Mouse (Mus musculus) urinary bladder, postnatal 36 days (tissue): ENCODE data around the gene Rptor.

Experiments used
- DNase-seq, 2 experiments: peaks; one replicate each; pipeline ENCODE4 v3.0.0; 2022; ENCODE audit warnings: low spot score in 2 of 2, mixed read lengths in 1 of 2

The Rptor gene

DNA sequence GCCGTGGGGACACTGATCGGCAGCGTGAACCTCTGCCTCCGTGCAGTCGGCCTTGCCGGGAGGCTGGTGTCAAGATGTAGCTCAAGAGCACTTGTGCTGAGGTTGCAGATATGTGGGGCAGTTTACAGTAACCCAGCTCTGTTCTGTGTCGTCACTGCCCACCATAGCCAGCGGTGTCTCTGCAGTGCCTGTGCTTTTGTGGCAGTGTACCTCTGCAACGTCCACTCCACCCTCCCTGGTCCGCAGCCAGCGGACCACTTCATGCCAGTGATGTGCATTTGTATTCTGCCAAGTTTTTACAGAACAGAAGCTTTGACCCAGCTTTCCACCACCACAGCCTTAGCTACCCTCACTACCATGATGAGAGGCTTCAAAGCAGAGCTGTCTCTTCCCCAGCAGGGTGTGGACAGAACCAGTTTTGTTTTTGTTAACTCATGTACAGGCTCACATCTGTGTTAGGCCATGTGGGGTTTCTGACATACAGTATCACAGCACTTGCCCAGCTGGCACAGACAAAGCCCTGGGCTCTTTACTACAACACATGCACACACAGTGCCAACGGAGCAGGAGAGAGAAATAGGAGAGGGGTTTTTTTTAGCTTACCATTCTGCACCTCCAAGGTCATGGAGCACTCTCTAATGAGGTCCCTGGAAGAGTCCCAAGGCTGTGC, 182.1 kb downstream of the Rptor start:
- no peak for DNase-seq

DNA sequence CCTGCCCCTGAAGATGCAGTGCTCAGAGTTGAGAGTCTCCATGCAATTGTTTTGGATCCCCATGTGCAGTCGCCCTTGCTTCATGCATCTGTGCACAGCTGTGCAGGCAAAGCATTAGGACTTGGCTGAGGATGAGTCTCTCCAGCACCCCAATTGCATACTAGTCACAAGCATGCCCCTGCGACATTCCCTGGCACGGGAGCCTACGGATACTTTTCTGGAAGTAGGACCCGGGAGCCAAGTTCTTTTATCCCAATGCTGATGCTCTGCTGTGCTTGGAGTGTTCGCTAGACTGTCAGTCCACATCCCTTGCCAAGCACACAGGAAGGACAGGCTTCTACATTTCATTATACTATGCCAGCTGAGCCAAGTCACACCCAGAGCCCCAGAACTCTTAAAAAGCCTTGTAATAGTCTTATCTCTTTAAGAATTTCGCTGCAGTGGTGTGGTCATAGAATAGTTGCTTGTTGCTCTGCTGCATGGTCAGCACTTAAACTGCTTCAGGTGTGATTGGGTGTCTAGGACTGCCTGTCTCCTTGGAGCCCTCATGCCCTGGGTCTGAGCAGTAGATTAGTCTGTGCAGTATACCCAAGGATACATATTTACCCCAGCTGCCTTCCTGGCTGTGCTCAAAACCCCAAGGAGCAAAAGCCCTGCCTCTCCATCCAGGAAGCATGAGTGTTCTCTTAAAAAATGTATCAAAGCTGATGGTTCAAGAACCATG, 183.1 kb downstream of the Rptor start:
- no peak for DNase-seq

DNA sequence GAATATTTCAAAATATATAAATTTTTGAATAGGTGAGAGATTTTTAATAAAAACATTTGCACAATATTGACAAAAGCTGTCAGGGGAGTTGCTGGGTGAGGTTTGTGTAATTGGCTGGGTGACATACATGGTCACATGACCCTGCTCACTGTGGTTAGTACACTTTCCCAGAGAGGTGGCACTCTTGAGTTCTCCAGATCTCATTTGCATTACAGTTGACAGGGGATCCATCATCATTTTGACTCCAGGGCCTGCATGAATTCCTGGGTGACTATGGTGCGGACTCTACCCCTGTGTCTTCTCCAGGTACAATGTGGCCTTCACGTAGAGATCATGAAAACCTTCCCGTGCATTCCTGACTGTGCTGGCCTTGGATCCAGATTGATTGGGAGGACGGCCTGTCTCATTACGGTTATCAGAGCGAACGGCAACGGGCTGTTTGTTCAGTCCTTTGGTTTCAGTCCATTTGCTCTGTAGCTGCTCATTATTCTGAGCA, 183.7 kb downstream of the Rptor start:
- no peak for DNase-seq

DNA sequence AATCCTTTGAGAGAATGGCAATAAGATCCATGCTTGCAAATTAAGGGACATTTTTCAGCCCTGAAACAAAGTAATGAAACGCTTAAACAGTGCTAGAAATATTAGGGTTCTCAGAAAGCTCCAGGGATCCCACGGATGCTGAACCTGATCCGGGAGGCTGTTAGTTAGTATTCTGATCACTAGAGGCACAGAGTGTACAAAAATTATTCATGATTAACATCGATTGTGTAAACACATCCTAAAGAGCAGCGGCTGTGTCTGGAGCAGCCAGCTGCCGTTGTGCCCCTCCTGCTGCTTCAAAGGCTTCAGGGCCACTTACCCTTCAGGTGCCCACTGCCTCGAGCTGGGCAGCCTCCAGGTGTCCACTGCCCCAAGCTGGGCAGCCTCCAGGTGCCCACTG, 185.8 kb downstream of the Rptor start:
- no peak for DNase-seq

DNA sequence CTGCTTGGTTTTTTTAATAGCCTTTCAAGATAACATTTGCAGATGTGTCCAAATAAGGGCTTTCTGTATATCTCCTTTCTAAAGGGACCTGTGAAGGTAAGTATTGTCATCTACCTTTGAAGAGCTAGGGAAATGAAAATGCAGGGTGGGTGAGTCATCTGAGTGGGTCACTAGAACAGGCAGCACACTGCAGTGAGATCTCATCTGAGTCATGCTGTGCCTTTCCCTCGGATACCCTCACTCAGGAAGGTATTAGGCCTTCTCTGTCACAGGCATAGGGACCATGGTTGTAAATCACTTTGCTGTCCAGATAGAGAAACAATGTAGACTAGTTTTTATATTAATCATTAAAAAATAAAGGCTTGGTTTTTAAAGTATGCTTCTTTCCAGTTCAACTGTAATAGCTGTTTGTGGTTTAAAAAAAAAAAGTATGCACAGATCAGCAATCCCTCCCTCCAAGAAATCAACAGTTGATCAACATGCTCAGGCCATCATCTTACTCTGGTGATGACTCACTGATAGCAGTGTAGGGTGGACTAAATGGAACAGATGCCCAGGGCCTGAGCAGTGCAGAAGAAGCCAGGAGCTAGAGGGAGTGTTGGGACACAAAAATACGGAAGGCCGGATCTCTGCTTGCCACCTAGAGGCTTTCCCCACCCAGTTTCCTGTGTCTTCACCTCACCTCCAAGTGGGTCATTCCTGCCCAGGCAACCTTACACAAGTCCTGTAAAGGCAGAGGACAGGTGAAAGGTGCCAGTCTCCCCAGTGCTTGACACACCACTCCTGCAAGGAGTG, 186.4 kb downstream of the Rptor start:
- DNase-seq = no peak

DNA sequence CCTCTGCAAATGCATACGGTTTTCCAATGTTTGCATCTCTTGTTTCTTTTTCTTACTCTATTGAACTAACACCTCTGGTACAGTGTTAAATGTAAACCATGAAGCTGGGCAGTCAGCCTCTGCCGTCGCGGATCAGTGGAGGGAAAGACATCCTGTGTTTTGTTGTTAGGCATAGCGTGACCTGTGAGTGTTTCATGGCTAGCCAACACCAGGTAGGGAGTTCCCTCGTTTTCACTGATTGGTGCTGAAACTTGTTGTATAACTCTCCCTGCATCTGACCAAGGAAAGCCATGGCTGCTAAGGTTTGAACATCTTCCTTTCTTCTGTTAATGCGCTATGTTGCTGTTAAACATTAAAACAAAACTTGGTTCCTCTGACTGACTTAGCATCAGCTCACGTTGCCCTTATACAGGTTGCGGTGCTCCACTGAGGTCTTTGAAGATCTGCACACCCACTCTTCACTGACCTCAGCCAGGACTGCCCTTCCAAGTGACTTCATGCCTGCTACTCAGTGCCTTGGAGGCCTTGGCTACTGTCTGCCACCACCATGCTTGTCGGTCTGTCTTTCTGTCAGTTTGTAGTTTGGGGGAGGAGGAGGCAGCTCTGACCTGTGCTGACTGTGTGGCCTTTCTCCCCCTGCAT, 189.3 kb downstream of the Rptor start:
- no peak for DNase-seq

DNA sequence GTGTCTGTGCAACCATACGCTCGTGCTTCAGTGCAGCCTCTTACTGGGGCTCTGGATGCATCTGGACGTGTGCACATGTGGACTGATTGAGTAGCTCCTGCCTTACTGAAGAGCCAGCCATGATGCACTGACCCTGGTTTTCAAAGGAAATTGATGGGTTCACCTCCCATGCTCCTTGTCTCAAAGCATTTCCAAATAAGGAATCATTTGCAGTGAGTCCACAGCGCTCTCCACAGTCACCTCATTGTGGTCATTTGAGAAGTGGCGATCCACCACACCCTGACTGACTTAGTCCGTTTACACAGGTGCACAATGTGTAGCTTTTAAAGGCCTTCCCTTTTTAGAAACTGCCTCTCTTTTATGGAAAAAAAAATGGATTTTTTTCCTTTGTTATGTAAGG, 190.7 kb downstream of the Rptor start:
- no peak for DNase-seq

DNA sequence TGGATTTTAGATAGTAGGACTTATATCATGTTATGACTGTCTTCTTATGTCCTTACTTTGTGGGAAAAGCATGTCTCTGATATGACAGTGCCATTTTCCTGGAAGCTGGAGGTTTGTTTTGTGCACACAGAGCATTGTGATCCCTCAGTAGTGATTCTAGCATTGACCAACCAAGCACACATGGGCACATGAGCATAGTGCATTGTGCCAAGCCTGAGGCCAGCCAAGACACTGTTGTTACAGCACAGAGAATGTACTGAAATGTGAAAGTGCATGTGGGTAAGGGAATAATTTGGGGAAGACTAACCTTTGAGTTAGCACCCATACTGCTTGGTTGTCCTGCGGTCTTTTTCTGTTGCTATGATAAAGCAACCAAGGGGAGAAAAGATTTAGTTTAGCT, 191.3 kb downstream of the Rptor start:
- DNase-seq = no peak

DNA sequence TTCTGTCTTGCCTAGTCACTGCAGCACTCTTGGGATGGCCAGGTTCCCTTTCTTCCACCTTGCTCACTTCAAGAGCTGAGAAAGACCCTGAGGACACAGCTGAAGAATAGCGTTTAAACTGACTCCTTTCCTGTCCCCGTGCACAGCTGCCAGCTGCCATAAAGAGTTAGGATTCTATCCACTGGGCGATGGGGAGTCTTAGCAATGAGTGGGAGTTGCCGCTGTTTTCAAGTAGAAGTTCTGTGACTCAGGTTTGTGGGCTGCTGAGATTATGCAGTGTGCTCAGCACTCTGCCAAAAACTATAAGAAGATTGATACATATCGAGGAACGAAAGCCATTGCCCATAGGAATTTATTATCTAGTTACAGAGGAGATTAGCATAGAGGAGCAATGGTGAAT, 192.0 kb downstream of the Rptor start:
- no peak for DNase-seq

DNA sequence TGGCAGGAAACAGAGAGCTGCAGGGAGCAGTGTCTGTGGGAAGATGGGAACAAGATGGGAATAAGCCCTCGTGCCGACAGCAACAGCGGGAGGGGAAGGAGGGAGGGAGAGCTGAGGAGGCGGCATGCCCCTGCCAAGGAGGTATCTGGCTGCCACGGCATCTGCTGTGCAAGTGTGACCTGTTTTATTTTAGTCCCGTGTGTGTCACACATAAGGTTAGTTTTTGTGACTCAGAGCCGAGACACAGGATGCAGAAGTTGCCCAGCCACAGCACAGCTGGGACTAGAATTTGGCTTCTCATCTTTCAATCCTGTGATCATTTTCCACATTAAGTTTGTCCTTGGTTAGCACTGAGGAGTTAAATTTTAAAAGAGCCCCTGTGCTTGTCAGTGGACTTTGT, 193.7 kb downstream of the Rptor start:
- no peak for DNase-seq

DNA sequence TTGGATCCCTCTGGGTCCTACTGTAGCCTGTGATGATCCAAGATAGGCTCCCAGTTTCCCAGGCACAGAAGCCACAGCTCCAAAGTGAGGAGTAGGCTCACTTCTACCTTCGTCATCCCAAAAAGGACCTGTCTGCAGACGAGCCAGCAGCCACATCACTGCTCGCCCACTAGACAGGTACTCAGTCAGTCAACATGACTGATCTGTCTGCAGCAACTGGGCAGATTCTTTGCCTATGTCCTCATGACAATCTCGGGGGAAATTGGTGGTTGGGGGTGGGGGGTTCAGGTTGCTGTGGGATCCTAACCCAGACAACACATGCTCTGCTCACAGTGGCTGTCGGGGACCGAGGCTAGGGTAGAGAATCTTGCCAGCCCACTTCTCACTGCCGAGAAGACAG, 194.1 kb downstream of the Rptor start:
- no peak for DNase-seq

DNA sequence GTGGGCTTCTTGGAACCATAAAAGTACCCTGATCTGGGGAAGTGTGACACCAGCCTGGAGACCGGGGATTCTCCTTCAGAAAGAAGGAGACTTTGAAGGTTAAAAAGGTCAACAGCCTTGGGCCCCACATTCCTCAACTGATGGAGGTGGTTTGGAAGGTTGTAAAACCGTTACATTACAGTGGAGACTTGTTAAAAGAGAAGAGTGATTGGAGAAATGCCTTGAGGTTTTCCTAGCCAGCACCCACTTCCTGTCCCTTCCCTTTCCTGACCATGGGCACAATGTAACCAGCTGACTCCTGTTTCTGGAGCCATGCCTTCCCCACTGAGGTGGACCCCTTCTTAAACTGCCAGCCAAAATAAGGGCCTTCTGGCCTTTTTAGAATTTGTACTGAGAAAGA, 196.8 kb downstream of the Rptor start:
- no peak for DNase-seq

DNA sequence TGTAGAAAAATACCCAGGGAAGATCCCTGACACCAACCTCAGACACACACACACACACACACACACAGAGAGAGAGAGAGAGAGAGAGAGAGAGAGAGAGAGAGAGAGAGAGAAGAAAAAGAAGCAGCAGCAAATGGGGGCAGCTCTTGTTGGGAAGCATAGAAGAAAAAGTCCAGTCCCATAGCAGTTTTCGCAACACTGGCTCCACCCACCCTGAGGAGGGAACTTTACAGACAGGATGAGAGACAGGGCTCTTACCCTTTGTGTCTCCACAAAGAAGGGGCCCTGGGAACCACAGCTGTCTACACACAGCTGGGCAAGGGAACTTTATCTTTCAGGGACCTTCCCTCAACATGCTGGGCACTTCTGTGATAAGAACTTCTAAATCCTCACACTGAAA, 199.2 kb downstream of the Rptor start:
- peak in 1 of 2 experiments; percentile 37 for DNase-seq

DNA sequence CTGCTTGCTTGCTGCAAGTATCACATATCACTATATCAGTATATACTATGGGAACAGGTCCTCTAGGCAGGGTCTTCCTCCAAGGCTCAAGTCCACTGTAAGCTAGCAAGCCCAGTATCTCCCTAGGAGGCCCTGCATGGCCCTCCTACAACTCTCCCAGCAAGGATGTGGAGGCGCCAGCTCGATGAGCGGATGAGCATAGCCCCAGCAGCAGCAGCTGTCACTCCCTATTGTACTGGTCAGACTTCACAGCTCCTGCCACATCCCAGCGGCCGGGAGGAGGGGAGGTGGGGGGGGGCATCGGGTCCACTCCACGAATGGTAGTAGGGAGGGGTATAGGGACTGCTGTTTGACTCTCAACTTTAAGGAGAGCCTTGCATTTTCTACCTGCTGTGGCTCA, 200.2 kb downstream of the Rptor start:
- DNase-seq = no peak

DNA sequence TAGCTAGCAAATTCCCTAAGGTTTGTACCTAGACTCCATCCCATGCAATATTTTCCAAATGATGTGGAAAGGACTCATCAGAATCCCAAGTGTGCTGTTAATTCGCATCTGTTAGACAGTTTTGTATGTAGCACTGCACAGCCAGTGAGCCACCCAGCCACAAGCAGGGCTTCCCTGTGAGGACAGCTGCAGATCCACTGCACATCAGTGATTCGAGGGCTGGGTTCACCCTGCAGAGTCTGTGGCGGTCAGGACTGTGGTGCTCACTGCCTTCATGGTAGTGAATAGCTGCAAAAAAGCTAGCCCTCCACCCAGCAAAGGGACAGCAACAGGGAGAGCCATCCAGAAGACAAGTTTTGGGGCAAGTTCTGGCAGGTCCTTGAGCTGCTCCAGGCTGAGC, 201.7 kb downstream of the Rptor start:
- no peak for DNase-seq

DNA sequence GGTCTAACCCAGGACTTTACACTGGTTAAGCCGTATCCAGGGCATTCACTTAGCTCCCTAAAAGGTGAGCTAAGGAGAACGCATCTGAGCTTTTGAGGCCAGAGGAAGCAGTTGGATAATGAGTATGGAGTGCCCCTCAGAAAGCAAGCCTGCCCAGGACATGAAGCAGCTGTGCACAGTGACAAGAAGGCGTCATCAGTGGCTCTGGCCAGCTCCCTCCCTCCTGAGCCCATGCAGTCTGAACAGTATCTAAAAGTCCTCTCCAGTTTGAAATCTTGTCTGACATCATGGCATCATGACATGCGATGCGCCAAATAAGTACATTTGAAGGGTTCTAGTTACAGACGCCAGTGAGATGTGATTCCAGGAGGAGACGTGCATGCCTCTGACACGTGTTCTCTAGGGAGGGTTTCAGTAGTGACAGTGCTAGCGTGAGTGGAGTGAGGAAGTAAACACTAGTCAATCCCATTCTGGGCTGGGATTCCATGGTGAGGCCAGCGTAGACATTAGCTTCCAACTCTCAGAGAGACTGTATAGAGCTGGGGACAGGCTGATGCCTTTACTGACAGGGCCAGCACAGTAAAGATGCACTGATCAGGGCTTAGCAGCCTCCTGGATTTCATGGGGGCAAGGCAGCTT, 202.5 kb downstream of the Rptor start:
- DNase-seq = no peak

DNA sequence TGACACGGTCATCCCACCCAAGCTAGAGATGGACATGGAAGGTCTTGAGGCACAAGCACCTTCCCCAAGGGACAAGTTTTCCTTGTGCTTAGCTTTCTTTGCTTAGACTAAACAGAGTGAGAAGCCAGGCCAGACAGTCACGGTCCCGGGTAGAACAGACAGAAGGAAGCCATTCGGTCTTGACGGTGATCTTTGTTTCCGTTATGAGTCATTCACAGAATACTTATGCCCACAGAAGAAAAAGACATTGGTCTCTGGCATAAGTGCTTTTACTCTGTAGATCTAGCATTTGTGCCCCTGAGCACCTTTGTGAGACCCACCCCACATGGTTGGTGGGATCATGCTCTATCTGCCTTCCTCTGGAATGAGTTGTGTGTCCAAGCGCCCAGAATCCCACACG, 203.8 kb downstream of the Rptor start:
- no peak for DNase-seq

DNA sequence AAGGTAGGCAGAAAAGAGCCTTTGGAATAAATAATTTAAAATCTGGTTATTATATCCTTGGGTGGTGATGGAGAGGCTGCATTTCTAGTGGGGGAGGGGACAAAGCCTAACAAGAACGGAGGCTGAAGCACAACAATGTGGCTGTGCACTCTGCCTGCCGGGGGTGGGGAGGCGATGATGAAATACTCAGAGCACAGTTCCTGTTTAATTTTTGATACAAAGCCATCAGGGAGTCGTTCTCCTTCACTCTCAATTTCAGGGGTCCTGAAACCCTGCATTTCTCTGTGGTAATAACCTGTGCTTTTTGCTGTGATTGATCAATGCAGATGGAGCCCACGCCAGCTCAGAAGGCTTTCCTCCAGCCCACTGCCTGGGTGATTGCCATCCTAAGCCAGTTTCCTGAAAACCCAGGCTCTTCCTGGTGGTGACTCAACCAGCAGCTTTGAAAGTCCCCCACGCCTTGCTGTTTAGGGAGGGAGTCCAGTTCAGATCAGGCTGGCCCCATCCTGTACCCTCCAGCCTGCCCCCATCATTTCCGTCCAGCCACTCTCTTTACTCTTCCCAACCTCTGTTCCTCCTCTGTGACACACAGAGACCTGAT, 204.8 kb downstream of the Rptor start:
- no peak for DNase-seq

DNA sequence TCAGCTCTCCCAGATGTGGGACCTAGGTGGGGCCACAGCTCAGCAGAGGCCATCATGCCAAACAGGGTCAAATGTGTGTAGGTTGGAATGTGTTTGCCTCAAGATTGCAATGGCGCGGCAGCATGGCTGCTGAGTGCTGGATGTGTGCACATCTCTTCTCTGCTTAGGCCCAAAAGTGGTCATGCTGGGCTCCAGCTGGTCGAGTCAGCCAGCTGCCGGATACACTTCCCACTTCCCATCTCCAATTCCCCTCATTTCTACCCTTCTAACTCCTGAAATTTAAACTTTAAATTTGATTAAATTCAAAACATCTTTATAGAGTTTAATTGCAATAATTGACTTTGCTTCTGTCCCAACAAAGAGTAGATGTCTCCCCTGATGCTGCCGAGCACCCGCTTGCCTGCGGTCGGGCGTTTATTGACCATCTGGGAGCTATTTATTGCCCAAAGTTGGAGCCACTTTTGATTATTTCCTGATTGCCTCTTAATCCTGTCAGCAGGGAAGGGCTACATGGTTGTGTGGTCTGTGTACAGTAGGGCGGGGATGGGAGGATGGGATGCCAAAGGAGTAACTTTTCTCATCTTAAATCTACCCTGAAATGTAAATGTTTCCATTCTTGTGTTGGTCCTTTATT, 206.1 kb downstream of the Rptor start:
- no peak for DNase-seq

DNA sequence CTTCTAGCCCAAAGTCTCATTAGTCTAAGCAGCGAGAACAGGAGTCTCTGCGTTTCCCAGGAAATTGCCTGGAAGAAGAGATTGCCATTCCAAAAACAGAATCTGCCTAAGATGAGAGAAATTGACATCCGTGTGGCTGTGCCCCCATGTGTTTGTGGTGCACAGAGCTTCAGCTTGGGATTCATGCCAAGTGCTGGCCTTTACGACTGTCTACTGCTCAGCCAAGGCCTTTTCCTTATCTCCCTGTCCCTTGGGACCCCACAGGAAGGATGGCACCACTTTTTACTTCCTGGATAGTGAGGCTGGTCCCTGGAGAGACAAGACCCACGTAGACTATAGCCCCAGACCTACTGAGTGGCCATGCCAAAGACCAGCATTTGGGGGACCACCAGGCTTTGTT, 206.6 kb downstream of the Rptor start:
- DNase-seq = no peak

DNA sequence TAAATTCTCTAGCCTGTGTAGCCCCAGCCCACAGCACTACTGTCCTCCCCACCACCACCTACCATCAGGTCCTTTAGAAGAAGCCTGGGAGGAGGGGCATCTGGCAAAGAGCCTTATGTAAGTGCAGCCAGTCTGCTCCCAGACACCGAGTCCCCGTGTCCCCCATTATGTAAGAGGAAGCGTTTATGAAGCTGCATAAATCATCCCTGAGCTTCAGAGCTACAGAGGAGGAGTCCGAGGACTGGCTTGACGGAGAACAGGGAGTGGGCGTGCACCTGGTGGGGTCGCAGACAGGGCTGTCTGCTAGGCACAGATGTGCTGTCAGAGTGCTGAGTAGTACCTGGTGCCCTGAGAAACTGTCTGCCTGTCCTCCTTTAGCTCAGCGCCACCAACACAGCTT, 208.3 kb downstream of the Rptor start:
- no peak for DNase-seq
